Mouse (Mus musculus) splenic B cell, adult 2 months (primary cell): ENCODE results near the gene Fat3.

ENCODE experiments used
- DNase-seq: peaks from one replicate; pipeline ENCODE4 v3.0.0-alpha.2; 2011; ENCODE audit warnings: low read depth, low spot score
- H3K27me3 ChIP-seq: 2 replicates; pipeline ENCODE4 v1.6.1; 2012; ENCODE audit warnings: mild to moderate bottlenecking, low read length, moderate library complexity, mixed read lengths; ENCODE audit not compliant: control insufficient read depth, poor library complexity, insufficient read depth, severe bottlenecking
- H3K36me3 ChIP-seq: 2 replicates; pipeline ENCODE4 v1.6.1; 2012; ENCODE audit warnings: mild to moderate bottlenecking, low read length, moderate library complexity, mixed read lengths; ENCODE audit not compliant: control insufficient read depth, poor library complexity, insufficient read depth, severe bottlenecking

The Fat3 gene

DNA sequence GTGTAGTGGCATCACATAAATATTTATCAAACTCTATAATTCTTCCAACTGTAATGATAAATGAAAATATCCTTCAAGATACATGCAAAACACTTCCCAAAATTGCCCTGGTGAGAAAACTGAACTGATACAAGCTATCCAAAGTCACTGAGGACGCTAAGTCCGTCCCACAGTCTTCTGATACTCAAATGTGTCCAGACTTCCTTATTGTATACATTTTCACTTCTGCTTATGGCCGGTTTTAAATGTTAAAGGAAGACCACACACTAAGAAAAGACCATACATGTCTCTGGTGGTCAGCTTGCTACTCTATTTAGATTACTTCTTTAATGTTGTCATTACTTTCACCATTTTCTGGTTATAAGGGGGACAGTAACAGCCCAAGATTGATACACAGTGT lies 137.4 kb downstream of the Fat3 start:
- H3K36me3 ChIP-seq = no peaks in the 10 kb centered on the region
- no peak for DNase-seq
- no peaks in the 10 kb centered on the region for H3K27me3 ChIP-seq

- no peak for DNase-seq
- H3K27me3 ChIP-seq = no peaks in the 10 kb centered on the region
- no peaks in the 10 kb centered on the region for H3K36me3 ChIP-seq
These were observed 139.3 kb downstream of the Fat3 start for GRCm38 (mm10) chr9:16361811-16362210.

DNA sequence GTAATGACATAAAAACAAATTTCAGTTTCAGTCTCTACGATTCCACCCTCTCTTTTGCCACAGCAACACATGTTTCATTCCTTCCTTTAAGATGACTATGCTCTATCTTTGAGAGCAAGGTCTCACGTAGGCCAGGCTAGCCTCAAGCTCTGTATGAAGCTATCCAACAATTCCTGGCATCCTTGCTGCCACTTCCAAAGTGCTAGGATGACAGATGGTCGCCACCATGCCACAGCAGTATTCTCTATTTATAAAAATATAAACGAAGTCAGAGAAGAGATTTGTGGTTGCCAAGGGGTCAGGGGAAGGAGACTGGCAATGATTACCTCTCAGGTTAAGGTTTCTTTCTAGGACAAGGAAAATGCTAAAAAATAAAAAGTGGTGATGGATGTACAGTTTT lies 144.4 kb downstream of the Fat3 start:
- H3K36me3 ChIP-seq = no peaks in the 10 kb centered on the region
- no peak for DNase-seq

GRCm38 (mm10) chr9:16354906-16355305 lies 146.2 kb downstream of the Fat3 start:
- no peaks in the 10 kb centered on the region for H3K27me3 ChIP-seq
- no peaks in the 10 kb centered on the region for H3K36me3 ChIP-seq
- no peak for DNase-seq

More for the DNA sequence above, 144.4 kb downstream of the Fat3 start:
- H3K27me3 ChIP-seq = no peaks in the 10 kb centered on the region

DNA sequence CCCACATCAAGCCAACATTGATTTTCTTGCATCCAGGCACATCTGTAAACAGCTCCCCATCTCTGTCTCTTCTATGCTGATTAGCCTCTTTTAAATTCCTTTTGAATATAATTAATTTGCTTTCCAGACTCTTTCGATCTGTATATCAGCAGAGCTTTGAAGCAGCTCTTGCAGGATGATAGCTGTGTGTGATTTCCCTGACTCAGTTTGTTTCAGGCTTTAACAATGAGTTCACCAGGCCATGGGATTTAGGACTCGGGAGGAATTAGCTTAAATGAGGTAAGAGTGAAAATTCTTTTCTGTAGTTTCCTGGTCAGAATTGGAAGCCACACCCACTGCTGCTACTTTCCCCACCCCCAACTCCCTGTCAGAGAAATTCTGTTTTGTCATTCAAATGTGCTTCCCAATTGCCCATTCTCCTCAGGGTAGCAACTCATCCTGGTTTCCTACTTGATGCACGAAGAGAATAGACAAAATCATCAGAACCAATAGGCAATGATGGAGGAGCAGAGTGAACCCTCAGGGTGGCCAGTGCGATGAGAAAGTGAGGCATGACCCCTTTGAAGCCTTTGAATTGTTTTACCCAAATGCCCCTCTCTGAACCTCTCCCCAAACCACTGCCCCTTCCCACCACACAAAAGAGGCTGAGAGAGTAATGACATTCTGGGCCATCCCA lies 147.9 kb downstream of the Fat3 start:
- no peaks in the 10 kb centered on the region for H3K27me3 ChIP-seq
- no peak for DNase-seq
- H3K36me3 ChIP-seq = no peaks in the 10 kb centered on the region

GRCm38 (mm10) chr9:16352486-16353048 lies 148.5 kb downstream of the Fat3 start:
- no peak for DNase-seq
- no peaks in the 10 kb centered on the region for H3K27me3 ChIP-seq
- no peaks in the 10 kb centered on the region for H3K36me3 ChIP-seq

DNA sequence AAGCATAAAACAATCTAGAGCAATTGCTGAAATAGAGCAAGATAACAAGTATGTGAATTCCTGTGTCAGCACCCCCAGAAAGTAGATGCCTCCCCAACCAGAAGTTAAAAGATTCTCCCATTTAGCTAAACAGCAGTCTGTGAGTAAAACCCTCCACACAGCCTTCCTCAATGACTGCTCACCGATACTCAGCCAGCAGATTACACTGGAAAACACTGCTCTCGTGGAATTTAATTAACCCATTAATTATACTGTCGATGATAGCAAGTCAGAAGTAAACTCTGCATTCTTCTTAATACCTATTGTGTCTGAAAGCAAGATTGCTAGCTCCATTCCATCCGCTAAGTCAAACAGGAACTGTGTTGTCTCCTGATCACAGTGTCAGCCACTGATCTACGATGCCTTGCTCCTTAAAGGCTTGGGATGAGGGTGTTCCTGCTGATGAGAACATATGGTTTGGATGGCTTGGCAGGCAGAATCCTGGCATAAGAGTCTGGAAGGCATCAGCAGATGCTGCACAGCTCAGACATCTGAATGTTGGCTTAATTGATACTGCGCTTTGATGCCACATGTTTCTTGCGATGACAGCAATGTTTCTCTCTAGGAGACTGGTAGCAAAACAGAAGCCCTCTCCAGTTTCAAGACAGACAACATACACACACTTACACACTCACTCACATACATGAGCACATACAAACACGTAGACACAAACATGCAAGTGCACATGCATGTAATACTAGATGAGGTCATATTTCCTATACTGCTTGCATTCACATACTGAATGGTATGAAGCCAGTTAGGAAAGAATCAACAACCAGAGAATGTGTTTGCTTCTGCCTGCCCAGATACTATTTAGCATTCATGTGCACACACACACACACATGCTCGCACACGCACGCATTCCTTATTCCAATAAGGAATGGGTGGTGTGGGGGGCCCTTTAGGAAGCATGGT lies 155.9 kb downstream of the Fat3 start:
- H3K27me3 ChIP-seq = no peaks in the 10 kb centered on the region
- no peaks in the 10 kb centered on the region for H3K36me3 ChIP-seq
- DNase-seq = no peak

DNA sequence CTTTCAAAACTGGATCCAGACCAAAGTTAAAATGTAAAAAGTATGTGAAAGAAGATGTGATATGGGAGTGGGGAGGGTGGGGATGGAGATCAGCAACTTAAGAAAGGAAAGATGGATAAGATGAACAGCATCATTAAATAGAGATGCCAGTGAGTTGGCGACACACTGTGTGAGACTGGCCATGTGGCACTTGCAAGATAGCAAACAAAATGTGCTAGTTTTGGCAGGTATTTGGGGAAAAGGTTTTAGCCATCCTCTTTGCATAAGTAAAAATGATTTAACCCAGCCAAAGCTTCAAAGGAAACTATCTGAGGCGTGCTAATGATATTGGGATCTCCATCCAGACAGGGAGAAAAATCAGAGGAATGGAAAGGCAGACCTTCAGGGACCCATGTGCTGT lies 157.9 kb downstream of the Fat3 start:
- Histone ChIP-seq H3K36me3 (no peaks in the 10 kb centered on the region), H3K27me3 (no peaks in the 10 kb centered on the region; the same call in 1 of the 2 replicates)
- no peak for DNase-seq

DNA sequence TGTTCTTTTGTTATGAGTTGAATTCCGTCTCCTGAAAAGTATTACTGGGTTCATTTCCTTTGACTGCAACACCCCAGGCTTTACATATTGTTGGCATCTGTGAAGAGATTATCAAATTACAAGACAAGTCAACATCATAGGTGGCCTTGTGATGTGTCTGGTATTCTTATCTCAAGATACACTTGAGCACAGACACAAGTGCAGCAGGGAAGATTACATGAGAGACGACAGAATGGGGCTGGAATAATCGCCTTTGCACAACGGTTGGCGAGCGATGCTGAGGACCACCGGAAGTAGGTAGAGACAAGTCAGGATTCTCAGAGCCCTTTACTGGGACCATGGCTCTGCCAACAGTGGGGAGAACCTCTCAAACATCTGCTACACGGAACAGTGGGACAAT lies 158.5 kb downstream of the Fat3 start:
- Histone ChIP-seq H3K27me3 (no peaks in the 10 kb centered on the region; the same call in 1 of the 2 replicates), H3K36me3 (no peaks in the 10 kb centered on the region)
- DNase-seq = no peak

DNA sequence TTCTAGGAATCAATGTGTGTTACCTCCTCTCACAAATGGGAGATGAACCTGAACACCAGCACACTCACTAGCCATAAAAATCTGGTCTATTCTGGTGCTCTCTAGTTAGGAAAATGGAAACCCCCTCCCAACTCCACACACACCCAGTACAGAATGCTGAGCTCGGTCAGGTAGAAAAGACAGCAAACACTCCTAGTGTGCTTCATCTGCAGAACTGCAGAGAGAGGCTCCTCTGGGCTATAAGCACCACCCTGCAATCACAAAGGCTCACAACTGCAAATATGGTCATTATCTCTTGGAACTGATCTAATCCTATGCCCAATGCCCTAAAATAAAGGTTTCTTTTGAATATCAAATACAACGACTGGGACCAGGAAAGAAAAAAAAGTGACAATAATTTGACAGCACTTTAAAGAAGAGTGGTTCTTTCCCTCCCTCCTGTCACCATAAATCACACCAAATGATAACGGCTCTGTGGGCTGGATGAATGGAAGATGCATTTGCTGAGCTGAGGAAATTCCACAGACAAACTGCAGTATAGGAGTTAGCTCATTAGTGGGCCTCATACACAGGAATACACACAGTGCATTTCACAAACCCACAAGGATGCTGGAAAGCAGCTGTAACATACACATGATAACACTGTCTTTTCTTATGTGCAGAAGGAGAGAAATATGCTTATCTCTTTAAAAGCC lies 170.6 kb downstream of the Fat3 start:
- no peaks in the 10 kb centered on the region; the same call in 1 of the 2 replicates for H3K27me3 ChIP-seq
- H3K36me3 ChIP-seq = no peaks in the 10 kb centered on the region
- DNase-seq = no peak

GRCm38 (mm10) chr9:16318957-16319356 lies 182.1 kb downstream of the Fat3 start:
- no peaks in the 10 kb centered on the region for H3K36me3 ChIP-seq
- no peaks in the 10 kb centered on the region for H3K27me3 ChIP-seq
- no peak for DNase-seq

- peak; percentile 19 for DNase-seq
- Histone ChIP-seq H3K36me3 (no peaks in the 10 kb centered on the region), H3K27me3 (no peaks in the 10 kb centered on the region)
These were observed 188.4 kb downstream of the Fat3 start for GRCm38 (mm10) chr9:16312599-16313197.

- DNase-seq = no peak
- H3K36me3 ChIP-seq = no peaks in the 10 kb centered on the region
These were observed 189.9 kb downstream of the Fat3 start for GRCm38 (mm10) chr9:16310855-16311848.

More at GRCm38 (mm10) chr9:16310855-16311848, 189.9 kb downstream of the Fat3 start:
- H3K27me3 ChIP-seq = no peaks in the 10 kb centered on the region
